Mouse (Mus musculus) Muller cell, postnatal 12 days (primary cell): ENCODE results near the gene Xpo4.
A peak's percentile ranks its signal among the peaks of the same experiment; 100 is the strongest.

Source experiments
- DNase-seq: peaks from one replicate; pipeline ENCODE4 v3.0.0-alpha.2; 2015; ENCODE audit errors: inconsistent ontology term

The Xpo4 gene

GRCm38 (mm10) chr14:57609816-57610329, 55.4 kb downstream of the Xpo4 start:
- DNase-seq = no peak

DNA sequence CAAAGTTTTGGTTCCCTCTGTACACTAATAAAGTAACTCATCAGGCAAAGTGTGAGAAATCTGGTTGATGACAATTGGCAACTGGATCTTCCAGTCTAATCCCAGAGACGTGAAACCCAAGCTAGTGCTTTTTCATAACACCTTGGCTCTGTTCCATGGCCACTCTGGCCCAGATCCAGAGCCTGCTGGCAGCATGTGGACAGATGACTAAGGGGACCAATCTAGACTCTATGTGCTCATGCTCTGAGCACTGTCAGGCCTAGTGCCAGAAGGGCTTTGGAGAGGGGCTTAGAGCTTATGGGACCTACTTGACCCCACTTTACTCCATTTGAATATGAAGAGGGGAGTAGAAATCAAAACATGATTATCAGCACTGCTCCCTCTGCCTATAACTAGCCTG, 57.7 kb downstream of the Xpo4 start:
- peak; percentile 90 for DNase-seq

GRCm38 (mm10) chr14:57606663-57607365, 58.4 kb downstream of the Xpo4 start:
- DNase-seq = no peak

DNA sequence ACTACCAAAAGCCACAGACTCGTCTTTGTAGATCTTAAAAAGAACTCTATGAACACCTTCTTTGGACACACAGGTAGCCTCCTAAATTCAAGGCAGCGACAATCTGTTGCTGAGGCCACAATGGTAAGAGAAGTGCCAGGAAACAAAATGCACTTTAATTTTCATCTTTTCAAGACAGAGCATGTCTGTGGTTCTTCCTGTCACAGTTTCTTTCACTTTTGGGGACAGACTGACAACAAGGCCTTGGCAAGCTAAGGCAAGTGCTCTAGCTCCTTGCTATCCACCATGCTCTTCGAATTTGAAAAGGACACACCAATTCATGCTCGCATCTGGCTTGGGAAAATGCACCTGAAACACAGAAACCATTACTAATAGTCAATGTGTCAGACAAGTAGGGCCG, 72.0 kb downstream of the Xpo4 start:
- DNase-seq = no peak

GRCm38 (mm10) chr14:57591830-57592229, 73.4 kb downstream of the Xpo4 start:
- DNase-seq = no peak

DNA sequence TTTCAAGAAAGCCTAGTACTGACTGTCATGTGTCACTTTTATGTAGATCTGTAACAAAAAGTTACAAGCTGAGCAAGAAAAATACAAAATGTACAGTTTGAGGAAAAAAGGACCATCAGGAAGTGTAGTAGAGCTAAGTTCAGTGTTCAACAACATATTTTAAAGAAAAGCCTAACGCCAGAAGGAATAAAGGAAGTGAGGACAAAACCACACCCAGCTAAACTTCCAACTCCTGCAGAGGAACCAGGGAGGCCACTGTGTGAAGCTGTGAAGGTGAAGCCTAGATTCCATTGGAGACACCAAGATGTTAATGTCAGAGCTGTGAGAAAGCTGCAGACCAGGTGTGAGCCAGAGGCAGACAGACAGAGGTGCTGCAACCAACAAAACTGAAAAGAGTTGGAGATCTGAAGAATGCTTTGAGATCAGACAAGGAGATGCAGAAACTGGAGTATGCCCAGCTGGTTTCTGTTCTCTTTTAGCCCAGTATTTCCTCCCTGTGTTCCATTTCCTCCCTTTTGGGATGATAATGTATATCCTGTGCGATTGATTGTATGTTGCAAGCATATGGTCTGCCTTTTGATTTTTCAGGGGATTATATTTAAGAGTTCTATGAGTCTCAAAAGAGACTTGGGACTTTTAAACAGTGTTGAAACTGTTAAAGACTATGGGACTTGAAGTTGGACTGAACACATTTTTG, 88.7 kb downstream of the Xpo4 start:
- no peak for DNase-seq

GRCm38 (mm10) chr14:57574792-57575587, 90.2 kb downstream of the Xpo4 start:
- DNase-seq = no peak

DNA sequence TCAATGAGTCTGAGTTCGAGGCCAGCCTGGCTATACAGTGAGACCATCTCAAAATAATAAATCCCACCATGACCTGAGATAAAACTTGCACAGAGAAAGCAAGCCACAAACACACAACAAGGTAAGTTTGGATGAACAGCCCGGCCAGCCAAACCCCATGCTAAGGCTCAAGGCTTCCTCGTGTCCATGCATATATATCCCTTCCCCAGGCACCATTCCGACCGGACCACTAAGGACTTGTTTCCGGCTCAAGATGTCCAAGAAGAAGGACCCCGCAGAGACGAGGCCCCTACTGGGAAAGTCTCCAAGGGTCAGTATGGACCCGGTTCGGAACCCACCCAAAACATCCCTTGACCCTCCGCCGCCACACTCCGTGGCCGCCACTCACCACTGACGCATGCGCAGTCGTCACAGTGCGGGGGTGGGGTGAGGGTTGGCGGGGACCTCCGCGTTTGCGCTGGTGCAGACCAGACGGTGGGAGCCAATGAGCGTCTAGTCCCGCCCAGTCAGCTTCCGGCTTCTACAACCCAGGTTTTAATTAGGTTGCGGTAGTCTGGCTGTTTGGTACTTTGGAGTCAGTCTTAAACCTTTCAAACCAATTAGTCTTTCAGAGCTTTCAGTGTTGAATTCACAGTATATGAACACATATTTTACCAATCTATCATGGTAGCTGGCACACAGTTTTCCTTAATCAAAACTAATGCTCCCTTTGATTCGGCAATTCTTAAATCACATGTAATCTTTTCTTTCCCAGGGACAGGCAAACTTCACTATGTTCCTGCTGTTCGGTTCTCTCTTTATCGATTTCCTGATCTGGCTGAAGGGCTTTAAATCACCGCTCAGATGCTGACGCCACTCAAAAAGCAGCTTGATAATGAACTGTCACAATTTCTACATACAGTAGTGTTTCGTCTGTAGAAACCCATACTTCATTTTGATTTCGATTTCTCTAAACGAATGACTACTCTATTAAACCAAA, 93.8 kb downstream of the Xpo4 start, which contains the start of gene Eef1akmt1:
TSS of gene Eef1akmt1 (minus strand) at position 458 of the 979 bp plus-strand sequence.
- DNase-seq = peak; percentile 96

DNA sequence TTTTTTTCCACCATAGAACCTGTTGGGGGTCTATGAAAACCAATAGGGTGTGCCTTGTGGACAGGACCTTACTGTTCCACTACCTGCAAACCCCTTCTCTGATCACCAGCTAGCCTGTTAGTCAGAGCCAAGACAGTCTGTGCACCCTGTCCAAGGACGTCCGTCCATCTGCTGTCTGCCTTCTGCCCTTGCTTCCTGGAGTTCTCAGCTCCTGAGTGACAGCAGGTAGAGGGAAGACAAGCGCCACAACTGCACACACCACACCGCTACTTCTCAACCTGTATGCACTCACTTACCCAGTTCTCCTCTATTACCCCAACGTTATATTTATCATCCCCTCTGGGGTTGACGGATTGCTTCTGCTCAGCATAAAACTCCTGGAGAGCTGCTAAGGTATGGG, 99.6 kb downstream of the Xpo4 start:
- DNase-seq = no peak

- no peak for DNase-seq
These were observed 108.3 kb downstream of the Xpo4 start for GRCm38 (mm10) chr14:57556922-57557321.

GRCm38 (mm10) chr14:57555471-57556070, 109.7 kb downstream of the Xpo4 start:
- DNase-seq = no peak

DNA sequence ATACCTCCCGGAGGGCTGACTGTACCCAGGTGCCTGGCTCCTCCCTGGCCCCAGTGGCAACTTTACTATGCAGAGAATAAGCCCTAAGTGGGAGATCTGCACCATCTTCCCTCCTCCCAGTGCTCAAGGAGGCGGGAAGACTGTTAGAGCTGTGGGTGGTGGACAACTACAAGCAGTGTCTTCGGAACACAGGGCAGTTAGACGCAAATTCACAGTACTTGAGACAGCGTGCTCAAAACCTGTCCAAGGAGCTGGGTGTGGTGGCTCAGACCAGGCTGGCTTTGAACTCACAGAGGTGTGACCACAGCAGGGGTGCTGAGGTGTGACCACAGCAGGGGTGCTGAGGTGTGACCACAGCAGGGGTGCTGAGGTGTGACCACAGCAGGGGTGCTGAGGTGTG, 110.8 kb downstream of the Xpo4 start:
- DNase-seq = no peak

DNA sequence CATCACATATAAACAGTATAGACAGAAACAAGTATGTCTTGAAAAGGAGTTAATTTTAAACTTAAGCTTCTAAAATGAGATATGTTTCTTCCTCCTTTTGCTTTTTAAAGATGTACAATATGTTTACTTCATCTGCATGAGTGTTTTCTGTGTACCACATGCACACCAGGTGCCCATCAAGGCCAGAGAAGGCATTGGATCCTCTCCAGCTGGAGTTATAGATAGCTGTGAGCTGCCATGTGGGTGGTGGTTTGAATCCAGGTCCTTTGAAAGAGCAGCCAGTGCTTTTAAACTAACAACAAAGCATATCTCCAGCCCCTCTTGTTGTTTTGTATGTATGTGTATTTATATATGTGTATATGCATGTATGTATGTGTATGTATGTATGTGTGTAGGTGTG, 112.3 kb downstream of the Xpo4 start:
- DNase-seq = no peak

GRCm38 (mm10) chr14:57547062-57547461, 118.2 kb downstream of the Xpo4 start:
- no peak for DNase-seq

- no peak for DNase-seq
These were observed 118.6 kb downstream of the Xpo4 start for GRCm38 (mm10) chr14:57546557-57547021.

- DNase-seq = no peak
These were observed 119.1 kb downstream of the Xpo4 start for GRCm38 (mm10) chr14:57546131-57546530.

GRCm38 (mm10) chr14:57545526-57545925, 119.7 kb downstream of the Xpo4 start:
- no peak for DNase-seq

GRCm38 (mm10) chr14:57543420-57544039, 121.7 kb downstream of the Xpo4 start:
- DNase-seq = no peak

GRCm38 (mm10) chr14:57542231-57542630, 123.0 kb downstream of the Xpo4 start:
- DNase-seq = no peak

DNA sequence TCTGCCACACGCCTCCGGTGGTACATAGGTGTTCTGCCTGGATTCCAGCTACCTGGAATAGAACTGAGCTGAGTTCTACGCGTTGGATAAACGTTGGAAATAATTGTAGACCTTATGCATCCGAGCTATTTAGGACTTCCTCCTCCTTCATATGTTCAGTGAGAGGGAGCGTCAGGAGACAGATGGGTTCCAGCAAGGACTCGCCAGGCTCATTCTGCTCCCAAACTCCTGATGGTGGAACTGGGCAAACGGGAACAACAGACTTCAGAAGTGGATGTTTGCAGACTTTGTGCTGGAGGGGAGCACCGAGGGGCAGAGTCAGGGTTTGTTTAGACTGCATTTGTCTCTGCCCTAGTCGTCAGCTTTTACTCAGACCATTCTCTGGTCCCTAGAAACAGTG, 124.5 kb downstream of the Xpo4 start:
- no peak for DNase-seq
